Mouse (Mus musculus) bone marrow macrophage, adult 2 months (primary cell): ENCODE measurements around the gene Tmem238l.

ENCODE experiments used
- CTCF ChIP-seq: IDR thresholded peaks from 2 replicates; pipeline ENCODE4 v1.5.1; 2012; ENCODE audit warnings: low read depth, mild to moderate bottlenecking, low read length, moderate library complexity
- POLR2A ChIP-seq: IDR thresholded peaks from 2 replicates; pipeline ENCODE4 v1.6.1; 2012; ENCODE audit warnings: mild to moderate bottlenecking, low read depth, low read length, borderline replicate concordance

DNA sequence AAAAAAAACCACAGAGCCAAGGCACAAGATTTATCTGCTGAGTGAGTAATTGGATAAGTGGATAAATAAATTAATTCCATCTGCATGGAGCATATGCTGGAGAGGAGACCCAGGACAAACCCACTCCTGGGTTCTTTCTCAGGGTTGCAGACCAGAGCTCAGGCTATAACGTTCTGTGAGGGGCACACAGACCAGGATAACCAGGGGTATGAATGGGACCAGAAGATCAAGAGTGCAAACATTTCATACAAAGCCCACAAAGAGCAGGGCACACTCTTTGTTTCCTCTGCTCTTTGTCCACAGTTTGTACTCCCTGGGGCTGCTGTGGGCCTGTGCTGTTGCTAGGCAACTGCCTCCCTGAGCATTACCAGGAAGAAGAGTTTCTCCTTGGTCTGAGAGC, 45.3 kb downstream of the Tmem238l start:
- TF ChIP-seq CTCF (no peak), POLR2A (no peak)
